Mouse (Mus musculus): ENCODE results near the gene Commd8.

DNA sequence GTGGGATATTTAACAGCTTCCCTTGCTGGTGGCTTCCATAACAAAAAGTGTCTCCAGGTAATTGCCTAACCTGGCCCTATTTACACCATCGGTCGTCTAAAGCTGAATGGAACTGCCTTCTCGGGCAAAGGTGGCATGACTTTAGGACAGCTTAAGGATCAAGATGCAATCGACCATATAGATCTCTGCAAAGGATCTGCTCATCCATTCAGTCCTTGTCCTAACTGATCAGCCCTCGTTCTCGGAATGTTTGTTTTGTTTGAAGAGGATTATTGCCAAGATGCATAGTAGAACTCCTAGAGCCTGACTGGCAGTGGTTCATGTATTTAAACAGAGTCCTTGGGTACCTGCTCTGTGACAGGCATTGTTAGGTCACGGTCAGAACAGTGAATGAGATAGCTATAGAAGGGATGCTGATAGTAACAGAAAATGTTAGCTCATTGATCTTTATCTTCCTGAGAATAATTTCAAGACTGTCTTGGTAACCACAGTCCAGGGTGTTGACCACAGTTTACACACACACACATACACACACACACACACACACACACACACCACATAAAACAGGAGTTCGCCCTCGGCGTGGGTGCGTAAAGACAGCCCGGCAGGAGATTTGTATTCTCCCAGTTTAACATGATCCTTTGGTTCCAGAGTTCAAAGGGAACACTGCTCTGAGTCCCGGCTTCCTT is 42.3 kb upstream of the Commd8 start:
- no peak for TF ChIP-seq CTCF (IDR thresholded peaks at IDR 0.05; ENCODE audit: low read depth)
- TF ChIP-seq EP300 (optimal IDR thresholded peaks at IDR 0.05): no peak
